Mouse (Mus musculus) stomach, postnatal 0 days (tissue): ENCODE results near the gene Plk5.

Source experiments
- CTCF ChIP-seq: IDR thresholded peaks from 2 replicates; pipeline ENCODE4 v1.5.1; 2016; ENCODE audit warnings: antibody characterized with exemption, low read depth, mild to moderate bottlenecking, moderate library complexity
- EP300 ChIP-seq: optimal IDR thresholded peaks from 2 replicates; pipeline ENCODE3; 2016; ENCODE audit warnings: antibody characterized with exemption

DNA sequence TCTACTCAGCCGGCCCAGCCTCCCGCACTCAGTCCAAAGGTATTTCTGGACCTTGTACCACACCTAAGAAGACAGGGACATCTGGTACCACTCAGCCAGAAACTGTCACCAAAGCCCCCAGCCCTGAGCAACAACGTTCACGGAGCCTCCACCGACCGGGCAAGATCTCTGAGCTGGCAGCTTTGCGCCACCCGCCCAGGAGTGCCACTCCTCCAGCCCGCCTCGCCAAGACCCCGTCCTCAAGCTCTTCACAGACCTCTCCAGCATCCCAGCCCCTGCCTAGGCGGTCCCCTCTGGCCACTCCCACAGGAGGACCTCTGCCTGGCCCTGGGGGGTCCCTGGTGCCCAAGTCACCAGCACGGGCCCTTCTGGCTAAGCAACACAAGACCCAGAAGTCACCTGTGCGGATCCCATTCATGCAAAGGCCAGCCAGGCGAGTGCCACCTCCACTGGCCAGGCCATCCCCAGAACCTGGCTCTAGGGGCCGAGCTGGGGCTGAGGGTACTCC is 41.7 kb upstream of the Plk5 start:
- TF ChIP-seq CTCF (no peak), EP300 (no peak)
